Mouse (Mus musculus) brain, adult 10 weeks (tissue): ENCODE data around the gene Ccdc175. TPM values are rescaled to one million over a fixed set of nuclear protein-coding genes. Genes with fewer than 3 reads are reported as not detected.

Experiments used
- polyA plus RNA-seq: library from polyadenylated mRNA; stranded (reverse); fragments of 350-450 nt; fragmentation: Illumina TruSeq; extraction: RNeasy Lipid Tissue Mini Kit (QIAGEN cat#74804); gene quantifications from one replicate; pipeline ENCODE4 v1.2.3, GENCODE M21; 2015; ENCODE audit warnings: low read depth, low replicate concordance

The Ccdc175 gene
- not detected for polyA plus RNA-seq

GRCm38 (mm10) chr12:72184929-72185328 lies at the start of gene Ccdc175:
TSS of gene Ccdc175 (minus strand) at chr12:72185029.

DNA sequence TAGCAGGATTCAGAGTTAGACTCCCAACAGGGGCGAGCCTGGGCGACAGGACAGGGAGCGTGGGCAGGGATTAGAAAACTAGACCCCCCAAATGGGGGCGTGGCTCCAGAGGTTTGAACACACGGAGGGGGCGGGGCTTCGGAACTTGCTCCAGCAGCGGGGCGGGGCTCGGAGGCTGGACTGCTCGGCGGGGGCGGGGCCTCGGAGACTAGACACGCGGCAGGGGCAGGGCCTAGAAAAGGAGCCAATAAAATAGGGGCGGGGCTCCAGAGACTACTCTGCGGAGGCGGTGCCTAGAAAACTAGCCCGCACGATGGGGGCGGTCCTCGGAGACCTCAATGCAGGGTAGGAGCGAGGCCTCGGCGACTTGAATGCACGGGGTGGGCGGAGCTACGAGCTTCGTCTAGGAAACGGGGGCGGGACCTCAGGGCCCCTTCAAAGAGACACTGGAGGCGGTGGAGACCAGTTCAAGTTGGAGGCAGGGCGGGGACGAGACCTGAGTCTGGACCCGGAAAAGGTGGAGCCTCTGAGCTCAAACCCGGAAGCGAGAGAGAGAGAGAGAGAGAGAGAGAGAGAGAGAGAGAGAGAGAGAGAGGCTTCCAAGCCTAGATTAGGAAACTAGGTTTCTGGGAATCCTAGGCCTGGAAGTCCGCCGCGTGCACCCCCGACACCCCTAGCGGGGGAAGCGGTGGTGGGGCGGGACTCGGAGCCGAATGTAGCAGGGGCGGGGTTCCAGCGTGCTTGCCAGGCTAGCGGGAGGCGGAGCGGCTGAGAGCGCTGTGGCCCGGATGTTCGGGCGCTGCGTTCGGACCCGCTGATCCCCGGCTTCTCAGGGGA lies 99.3 kb downstream of the Ccdc175 start, which contains the start of the genes L3hypdh and Jkamp:
Gene L3hypdh (minus strand): TSS at position 111 of the 837 bp plus-strand sequence.
Gene Jkamp (plus strand): TSS at position 261 of the 837 bp plus-strand sequence.

GRCm38 (mm10) chr12:72070327-72071269 lies 114.2 kb downstream of the Ccdc175 start, which contains the start of gene Gpr135:
TSS of gene Gpr135 (minus strand) at chr12:72071125.

Other genes starting within 250 kb of the Ccdc175 start
- 11.8 TPM for gene Gpr135, start 113.9 kb downstream of the Ccdc175 start, polyA plus RNA-seq
- 3.1 TPM for gene L3hypdh, start 99.6 kb downstream of the Ccdc175 start, polyA plus RNA-seq
- gene Jkamp, start 99.4 kb downstream of the Ccdc175 start, polyA plus RNA-seq: 83.7 TPM
- 1,314 TPM for gene Rtn1, start 224.0 kb upstream of the Ccdc175 start, polyA plus RNA-seq